Mouse (Mus musculus) small intestine, adult 2 months (tissue): ENCODE measurements at regions not wholly inside any gene's neighbourhood (a gene's known extent, or its start where the extent isn't known, plus 50 kb on each side); places are given as distances from the start of the nearest gene placed in this dataset.

Experiments used
- CTCF ChIP-seq: fragments of 200-500 bp; IDR thresholded peaks from 2 replicates; pipeline ENCODE4 v1.5.1; 2012; ENCODE audit warnings: low read depth, mild to moderate bottlenecking, control low read depth, inconsistent platforms, low read length, moderate library complexity, mixed read lengths; ENCODE audit not compliant: insufficient replicate concordance, insufficient read length; ENCODE audit errors: extremely low read depth
- POLR2A ChIP-seq: fragments of 200-500 bp; IDR thresholded peaks from 2 replicates; pipeline ENCODE4 v1.6.1; 2012; ENCODE audit warnings: low read depth, mild to moderate bottlenecking, control low read depth, inconsistent platforms, low read length, moderate library complexity

- TF ChIP-seq CTCF (no peak), POLR2A (no peak)
Observed at GRCm38 (mm10) chr15:68435961-68436360, 1935.3 kb upstream of the Lrrc6 start.
